Comparison of ENCODE assay signal across 15 mouse cellular contexts in genomic region chr12:52488266-52488975, GRCm38 (mm10). TPM values are rescaled to one million over a fixed set of nuclear protein-coding genes. Genes with fewer than 3 reads are reported as not detected.
DNase-seq lines count a peak whose midpoint lies in the region; ATAC-seq lines count a peak whose summit lies in the region.
"Had no signal": no experiment of that assay in that cellular context is flagged by ENCODE, and none has a peak within 500 bp of the region (broad histone marks: within the 10 kb centered on the region; RNA-seq: fewer than 3 reads in every experiment).

No protein-coding gene starts in this region.

- H3K27ac ChIP-seq in heart, embryonic 14.5 days (replicated peaks in 1 of 2; ENCODE audit: control insufficient read depth in 1 of 2, insufficient read depth in 1 of 2, low read depth in 2 of 2, low read length in 2 of 2): no peak overlapping the region
- no peak overlapping the region for H3K27ac ChIP-seq in hindbrain, embryonic 11.5 days (ENCODE audit: low read depth, low read length)
- H3K27ac ChIP-seq in neural tube, embryonic 11.5 days (ENCODE audit: low read depth, low read length): no peak overlapping the region
- H3K27ac ChIP-seq: kidney, embryonic 15.5 days; macrophage had no signal

- peak overlapping the region; percentile 40 for H3K4me2 ChIP-seq in heart, embryonic 14.5 days (ENCODE audit: low read length)
- H3K4me2 ChIP-seq in hindbrain, embryonic 11.5 days (replicated peaks; ENCODE audit: low read depth, low read length): 0 out of 2 replicates have a peak overlapping the region, but pooled peaks have one; percentile 11
- no peak overlapping the region for H3K4me2 ChIP-seq in neural tube, embryonic 11.5 days (ENCODE audit: low read depth)
- H3K4me2 ChIP-seq: kidney, embryonic 15.5 days had no signal

- DNase-seq in heart, adult 9 months (ENCODE audit: low spot score in 2 of 2): no peak
- DNase-seq in embryo, embryonic 10 days (ENCODE audit: low spot score): peak; percentile 58
- DNase-seq in hindbrain, embryonic 11.5 days (ENCODE audit: low spot score): peak; percentile 47
- peak; percentile 48 for DNase-seq in neural tube, embryonic 11.5 days (ENCODE audit: low spot score)
- no peak for DNase-seq in thymus, postnatal 36 days
- no peak for DNase-seq in layer of hippocampus, postnatal 10 days (ENCODE audit: low spot score in 2 of 2)
- DNase-seq: adrenal gland, postnatal 25 days; cerebellum, postnatal 25 days; liver, postnatal 0 days had no signal

- WGBS in heart, embryonic 14.5 days: 22% methylated on average over 15 of the region's 15 CpGs
- 31% methylated on average over 15 of the region's 15 CpGs for WGBS in hindbrain, embryonic 11.5 days
- WGBS in neural tube, embryonic 11.5 days: 27% methylated on average over 15 of the region's 15 CpGs

- peaks cover 4 to 8% of the 10 kb centered on the region in 2 experiments; a peak in 2 of 4 replicates for H3K4me1 ChIP-seq in heart, embryonic 14.5 days (ENCODE audit: control insufficient read depth in 2 of 2, insufficient read depth in 2 of 2, low read length in 2 of 2)
- no peaks in the 10 kb centered on the region; the same call in 1 of the 2 replicates for H3K4me1 ChIP-seq in hindbrain, embryonic 11.5 days (replicated peaks; ENCODE audit: control insufficient read depth, insufficient read depth, low read length)
- H3K4me1 ChIP-seq in neural tube, embryonic 11.5 days (ENCODE audit: control insufficient read depth, insufficient read depth, low read length): peaks cover 4% of the 10 kb centered on the region; the same call in 1 of the 2 replicates
- H3K4me1 ChIP-seq: kidney, embryonic 15.5 days had no signal

- no peak overlapping the region for H3K4me3 ChIP-seq in heart, embryonic 14.5 days (ENCODE audit: control insufficient read depth in 1 of 2, insufficient read depth in 1 of 2, low read depth in 1 of 2, low read length in 2 of 2)
- no peak overlapping the region for H3K4me3 ChIP-seq in hindbrain, embryonic 11.5 days (ENCODE audit: low read depth, low read length)
- no peak overlapping the region for H3K4me3 ChIP-seq in neural tube, embryonic 11.5 days (ENCODE audit: low read depth, low read length)
- H3K4me3 ChIP-seq: kidney, embryonic 15.5 days had no signal

- no peak overlapping the region; the same call in 1 of the 2 replicates for H3K9ac ChIP-seq in heart, embryonic 14.5 days (ENCODE audit: low read length)
- H3K9ac ChIP-seq in hindbrain, embryonic 11.5 days (ENCODE audit: low read depth, low read length): 0 out of 2 replicates have a peak overlapping the region, but pooled peaks have one; percentile 27
- peak overlapping the region; percentile 37; the same call in 1 of the 2 replicates for H3K9ac ChIP-seq in neural tube, embryonic 11.5 days (ENCODE audit: low read length)
- H3K9ac ChIP-seq: kidney, embryonic 15.5 days; liver, postnatal 0 days had no signal

- H3K27me3 ChIP-seq in heart, embryonic 14.5 days (ENCODE audit: control insufficient read depth, insufficient read depth, low read length): no peaks in the 10 kb centered on the region
- H3K27me3 ChIP-seq in hindbrain, embryonic 11.5 days (ENCODE audit: control insufficient read depth, insufficient read depth, low read length): no peaks in the 10 kb centered on the region; the same call in 1 of the 2 replicates
- no peaks in the 10 kb centered on the region for H3K27me3 ChIP-seq in neural tube, embryonic 11.5 days (ENCODE audit: control insufficient read depth, insufficient read depth, low read length)
- H3K27me3 ChIP-seq: kidney, embryonic 15.5 days had no signal

- ATAC-seq in heart, embryonic 14.5 days (ENCODE audit: insufficient number of reproducible peaks, insufficient read depth, low FRiP score, low read depth): no peak
- ATAC-seq in hindbrain, embryonic 11.5 days (ENCODE audit: low FRiP score): peak; percentile 66
- no peak for ATAC-seq in neural tube, embryonic 11.5 days (ENCODE audit: insufficient read depth, low FRiP score, low TSS enrichment)
- ATAC-seq: forebrain, embryonic 14.5 days; inflammation-experienced regulatory T-cells, adult 6 months; liver, postnatal 0 days had no signal

- no peaks in the 10 kb centered on the region for H3K9me3 ChIP-seq in heart, embryonic 14.5 days (ENCODE audit: control insufficient read depth, low read length)
- no peaks in the 10 kb centered on the region for H3K9me3 ChIP-seq in hindbrain, embryonic 11.5 days (ENCODE audit: control insufficient read depth, low read length)
- H3K9me3 ChIP-seq in neural tube, embryonic 11.5 days (ENCODE audit: control insufficient read depth, low read length): no peaks in the 10 kb centered on the region
- H3K9me3 ChIP-seq: G1E; kidney, embryonic 15.5 days had no signal

- no peaks in the 10 kb centered on the region for H3K36me3 ChIP-seq in heart, embryonic 14.5 days (ENCODE audit: control insufficient read depth, insufficient read depth, low read length)
- no peaks in the 10 kb centered on the region for H3K36me3 ChIP-seq in hindbrain, embryonic 11.5 days (ENCODE audit: control insufficient read depth, insufficient read depth, low read length)
- H3K36me3 ChIP-seq in neural tube, embryonic 11.5 days (ENCODE audit: control insufficient read depth, insufficient read depth, low read length): no peaks in the 10 kb centered on the region; the same call in 1 of the 2 replicates
- H3K36me3 ChIP-seq: G1E; kidney, embryonic 15.5 days had no signal

RNA-seq across cellular contexts. Expression of gene Arhgap5, which starts 15.4 kb away (rescaled TPM):
- polyA plus RNA-seq in heart, embryonic 14.5 days (2014; fragmentation: Nextera tagmentation; extraction: Ambion mirVana): 40.2 and 42.6 TPM in 2 replicates
- polyA plus RNA-seq in hindbrain, embryonic 11.5 days (2014; fragmentation: Nextera tagmentation; extraction: Ambion mirVana): 55.9 and 59.4 TPM in 2 replicates
- polyA plus RNA-seq in neural tube, embryonic 11.5 days (2014; fragmentation: Nextera tagmentation; extraction: Ambion mirVana): 48.3 and 50.7 TPM in 2 replicates
- 100 to 1,000 TPM; 102 to 108 TPM for total RNA-seq in layer of hippocampus, postnatal 10 days (2021)
- polyA plus RNA-seq: G1E had no signal

Comparison
In these comparisons a context has a peak if more than half of its experiments do, and no peak if none do; other contexts are left out.
1. DNase-seq: peak in embryo, embryonic 10 days (single experiment), hindbrain, embryonic 11.5 days (single experiment) and neural tube, embryonic 11.5 days (single experiment); none in heart, adult 9 months (0 of 2), thymus, postnatal 36 days (0 of 2) and layer of hippocampus, postnatal 10 days (0 of 2).